In genomic region chr3:38882778-38883177, GRCm38 (mm10) we compare ENCODE assay signal across 9 mouse cellular contexts. TPM values are rescaled to one million over a fixed set of nuclear protein-coding genes. Genes with fewer than 3 reads are reported as not detected.
DNase-seq lines count a peak whose midpoint lies in the region; ATAC-seq and TF ChIP-seq lines count a peak whose summit lies in the region.
"Had no signal": no experiment of that assay in that cellular context is flagged by ENCODE, and none has a peak within 500 bp of the region (broad histone marks: within the 10 kb centered on the region; RNA-seq: fewer than 3 reads in every experiment).

No protein-coding gene starts in this region.

- 0 out of 2 replicates have a peak, but pooled peaks cover 2% of the 10 kb centered on the region for H3K4me1 ChIP-seq in heart, adult 2 months (ENCODE audit: control insufficient read depth, insufficient read depth, low read length)
- peaks cover 10% of the 10 kb centered on the region; the same call in 1 of the 2 replicates for H3K4me1 ChIP-seq in heart, embryonic 12.5 days (replicated peaks)
- peaks cover 26% of the 10 kb centered on the region for H3K4me1 ChIP-seq in embryonic facial prominence, embryonic 10.5 days
- no peaks in the 10 kb centered on the region for H3K4me1 ChIP-seq in limb, embryonic 14.5 days (ENCODE audit: control insufficient read depth, insufficient read depth, low read length)

- H3K4me3 ChIP-seq in heart, adult 2 months, result no peak overlapping the region
- no peak overlapping the region for H3K4me3 ChIP-seq in heart, embryonic 12.5 days
- H3K4me3 ChIP-seq in embryonic facial prominence, embryonic 10.5 days, result no peak overlapping the region
- no peak overlapping the region for H3K4me3 ChIP-seq in limb, embryonic 14.5 days (replicated peaks; ENCODE audit: low read length)
- H3K4me3 ChIP-seq: neural tube, embryonic 12.5 days had no signal

- DNase-seq in heart, adult 2 months, result no peak
- peak; percentile 59 to 63 for DNase-seq in right cerebral cortex, adult 2 months (ENCODE audit: low spot score in 2 of 2)
- no peak for DNase-seq in right cerebral cortex, postnatal 25 days
- DNase-seq in embryonic facial prominence, embryonic 10.5 days (ENCODE audit: low spot score), result peak; percentile 49
- peak; percentile 69 for DNase-seq in limb, embryonic 14.5 days (ENCODE audit: low spot score)
- DNase-seq in thymus, postnatal 10 days (ENCODE audit: low spot score in 2 of 2), result no peak
- no peak for DNase-seq in natural killer cell, adult 2 months (ENCODE audit: low spot score in 2 of 2)

- no peak for ATAC-seq in heart, embryonic 12.5 days (ENCODE audit: insufficient number of reproducible peaks, low FRiP score)
- no peak for ATAC-seq in limb, embryonic 14.5 days (ENCODE audit: low FRiP score, low read depth)

- H3K9me3 ChIP-seq in heart, embryonic 12.5 days (replicated peaks), result no peaks in the 10 kb centered on the region
- H3K9me3 ChIP-seq in embryonic facial prominence, embryonic 10.5 days, result no peaks in the 10 kb centered on the region
- no peaks in the 10 kb centered on the region for H3K9me3 ChIP-seq in limb, embryonic 14.5 days (ENCODE audit: control insufficient read depth, low read length)
- H3K9me3 ChIP-seq: neural tube, embryonic 12.5 days had no signal

- peak; percentile 90 for TF ChIP-seq CTCF in heart, adult 2 months (IDR thresholded peaks at IDR 0.05)

- TF ChIP-seq POLR2A in heart, adult 2 months (IDR thresholded peaks at IDR 0.05; ENCODE audit: insufficient read depth, low read depth, low read length), result no peak
- no peak for TF ChIP-seq POLR2A in limb, embryonic 14.5 days (IDR thresholded peaks at IDR 0.05; ENCODE audit: borderline replicate concordance, extremely low read depth, insufficient read depth, insufficient read length)

- H3K79me2 ChIP-seq in heart, adult 2 months (replicated peaks; ENCODE audit: control insufficient read depth, insufficient read depth, low read length), result no peaks in the 10 kb centered on the region

- 42% methylated on average over 6 of the region's 6 CpGs for WGBS in heart, adult 2 months
- WGBS in heart, embryonic 12.5 days, result 51% methylated on average over 6 of the region's 6 CpGs
- 62% methylated on average over 6 of the region's 6 CpGs for WGBS in embryonic facial prominence, embryonic 10.5 days
- WGBS in limb, embryonic 14.5 days, result 59% methylated on average over 6 of the region's 6 CpGs

- no peaks in the 10 kb centered on the region for H3K36me3 ChIP-seq in heart, adult 2 months (ENCODE audit: control insufficient read depth, insufficient read depth, low read length)
- no peaks in the 10 kb centered on the region for H3K36me3 ChIP-seq in heart, embryonic 12.5 days
- H3K36me3 ChIP-seq in embryonic facial prominence, embryonic 10.5 days (replicated peaks), result no peaks in the 10 kb centered on the region
- no peaks in the 10 kb centered on the region for H3K36me3 ChIP-seq in limb, embryonic 14.5 days (ENCODE audit: control insufficient read depth, insufficient read depth, low read length)
- H3K36me3 ChIP-seq: neural tube, embryonic 12.5 days had no signal

- intact Hi-C loops in heart, adult 2 months (cut with DNase I), result loop anchor here (1.0 to 5.0 kb wide), 4 partner anchors 395 to 1115 kb away; no protein-coding TSS in a partner anchor

- no peak overlapping the region for H3K4me2 ChIP-seq in heart, embryonic 12.5 days
- no peak overlapping the region for H3K4me2 ChIP-seq in limb, embryonic 14.5 days (replicated peaks; ENCODE audit: low read depth, low read length, severe bottlenecking)

- H3K27ac ChIP-seq in heart, adult 2 months, result no peak overlapping the region
- no peak overlapping the region for H3K27ac ChIP-seq in heart, embryonic 12.5 days (ENCODE audit: poor library complexity, severe bottlenecking)
- no peak overlapping the region for H3K27ac ChIP-seq in embryonic facial prominence, embryonic 10.5 days (replicated peaks)
- no peak overlapping the region for H3K27ac ChIP-seq in limb, embryonic 14.5 days (replicated peaks; ENCODE audit: low read depth, low read length)
- H3K27ac ChIP-seq: neural tube, embryonic 12.5 days had no signal

- no peaks in the 10 kb centered on the region for H3K27me3 ChIP-seq in heart, adult 2 months (ENCODE audit: control insufficient read depth, insufficient read depth, low read length)
- H3K27me3 ChIP-seq in heart, embryonic 12.5 days (replicated peaks), result no peaks in the 10 kb centered on the region
- H3K27me3 ChIP-seq in embryonic facial prominence, embryonic 10.5 days (replicated peaks; ENCODE audit: low read depth, poor library complexity, severe bottlenecking), result peaks cover 13% of the 10 kb centered on the region; the same call in 1 of the 2 replicates
- no peaks in the 10 kb centered on the region for H3K27me3 ChIP-seq in limb, embryonic 14.5 days (ENCODE audit: control insufficient read depth, insufficient read depth, low read length)
- H3K27me3 ChIP-seq: neural tube, embryonic 12.5 days had no signal

- TF ChIP-seq EP300 in heart, adult 2 months (IDR thresholded peaks at IDR 0.05; ENCODE audit: insufficient read depth, low read depth, low read length), result no peak

- H3K9ac ChIP-seq in heart, adult 2 months (ENCODE audit: low read depth, low read length), result no peak overlapping the region
- H3K9ac ChIP-seq in heart, embryonic 12.5 days, result no peak overlapping the region
- H3K9ac ChIP-seq in limb, embryonic 14.5 days (ENCODE audit: low read depth, low read length, severe bottlenecking), result no peak overlapping the region
- H3K9ac ChIP-seq: neural tube, embryonic 12.5 days had no signal

RNA-seq across cellular contexts. Expression of gene Fat4, which starts 4.0 kb away (rescaled TPM):
- total RNA-seq in heart, adult 2 months (2021), result 1 to 10 TPM; 5.1 TPM
- polyA plus RNA-seq in heart, adult 2 months (2012; rRNA removed), result 1.9 and 3.5 TPM in 2 replicates
- 5.3 and 7.0 TPM in 2 replicates for polyA plus RNA-seq in heart, embryonic 12.5 days (2016; fragmentation: Nextera tagmentation; extraction: Ambion mirVana)
- polyA plus RNA-seq in embryonic facial prominence, embryonic 10.5 days (2016; fragmentation: Nextera tagmentation; extraction: Ambion mirVana), result 7.1 and 7.6 TPM in 2 replicates
- 23.9 and 27.9 TPM in 2 replicates for polyA plus RNA-seq in limb, embryonic 14.5 days (2012; rRNA removed)
- 22.8 and 25.4 TPM in 2 replicates for polyA plus RNA-seq in limb, embryonic 14.5 days (2014; fragmentation: Nextera tagmentation; extraction: Ambion mirVana)

Comparison
In these comparisons a context has a peak if more than half of its experiments do, and no peak if none do; other contexts are left out.
1. DNase-seq: peak in right cerebral cortex, adult 2 months (2 of 2), embryonic facial prominence, embryonic 10.5 days (single experiment) and limb, embryonic 14.5 days (single experiment); none in heart, adult 2 months (0 of 2), right cerebral cortex, postnatal 25 days (single experiment), thymus, postnatal 10 days (0 of 2) and natural killer cell, adult 2 months (0 of 2).